Mouse (Mus musculus): ENCODE data around the gene Gm3072. TPM values are rescaled to one million over a fixed set of nuclear protein-coding genes. Genes with fewer than 3 reads are reported as not detected.
"Not testable (repeated sequence)": the region's sequence is repeated elsewhere in the genome, so short reads cannot be mapped to it uniquely, and the experiment has no call there.

Gm3072 gene
- not detected in 2 replicates for polyA plus RNA-seq (2012; rRNA removed)

DNA sequence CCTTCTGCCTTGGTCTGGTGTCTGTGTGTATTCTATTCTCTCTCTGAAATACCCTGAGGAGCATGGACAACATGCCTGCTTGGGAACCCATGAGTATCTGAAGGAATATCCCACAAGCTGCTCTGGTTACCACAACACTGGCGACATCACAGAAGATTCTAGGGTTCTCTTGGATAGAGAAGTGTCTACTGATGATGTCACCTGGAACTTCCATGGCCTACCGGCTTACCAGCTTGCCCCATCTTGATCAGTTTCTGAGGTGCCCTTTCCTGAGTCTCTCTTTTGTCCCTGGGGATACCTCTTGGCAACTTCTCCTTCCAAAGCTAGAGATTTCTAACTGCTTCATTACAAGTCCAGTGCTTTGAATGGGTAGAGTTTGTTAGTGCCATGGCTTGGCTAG, at the start of gene Gm3072:
Gm3072 (minus strand) TSS at position 101 of the 400 bp plus-strand sequence.
- H3K4me3 ChIP-seq (ENCODE audit: insufficient read depth, low read length); H3K27ac ChIP-seq (ENCODE audit: insufficient read depth, low read length); H3K4me1 ChIP-seq (ENCODE audit: control insufficient read depth, insufficient read depth, low read length): not testable (repeated sequence)

DNA sequence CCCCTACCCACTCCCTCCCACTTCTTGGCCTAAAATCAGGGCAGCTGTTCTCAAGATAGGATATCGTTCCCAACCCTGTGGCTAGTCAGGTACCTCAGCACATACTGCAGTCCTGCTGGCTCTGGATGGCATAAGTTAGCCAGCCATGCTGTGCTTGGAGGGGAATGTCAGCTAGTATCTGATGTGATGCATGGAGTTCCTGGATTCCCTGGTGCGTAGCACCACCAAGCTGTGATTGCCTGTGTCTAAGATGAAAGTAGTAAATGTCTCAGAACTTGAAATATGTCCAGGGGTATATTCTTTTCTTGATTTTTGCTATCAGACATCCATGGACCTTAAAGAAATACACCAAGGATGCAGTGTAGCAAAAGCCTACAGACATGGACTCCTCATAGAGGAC, 23.8 kb upstream of the Gm3072 start:
- H3K4me1 ChIP-seq (ENCODE audit: control insufficient read depth, insufficient read depth, low read length); H3K27ac ChIP-seq (ENCODE audit: insufficient read depth, low read length); H3K4me3 ChIP-seq (ENCODE audit: insufficient read depth, low read length): not testable (repeated sequence)

- not testable (repeated sequence) for H3K4me3 ChIP-seq (ENCODE audit: insufficient read depth, low read length); H3K4me1 ChIP-seq (ENCODE audit: control insufficient read depth, insufficient read depth, low read length); H3K27ac ChIP-seq (ENCODE audit: insufficient read depth, low read length)
These were observed 22.0 kb upstream of the Gm3072 start, which contains the start of gene Gm3676 for GRCm38 (mm10) chr14:41646387-41646786. Gm3676 (minus strand) TSS chr14:41646487.

GRCm38 (mm10) chr14:41630144-41630543, 5.7 kb upstream of the Gm3072 start:
- not testable (repeated sequence) for H3K4me3 ChIP-seq (ENCODE audit: insufficient read depth, low read length); H3K27ac ChIP-seq (ENCODE audit: insufficient read depth, low read length); H3K4me1 ChIP-seq (ENCODE audit: control insufficient read depth, insufficient read depth, low read length)

GRCm38 (mm10) chr14:41622535-41622934, 1.9 kb downstream of the Gm3072 start:
- H3K27ac ChIP-seq (ENCODE audit: insufficient read depth, low read length); H3K4me1 ChIP-seq (ENCODE audit: control insufficient read depth, insufficient read depth, low read length); H3K4me3 ChIP-seq (ENCODE audit: insufficient read depth, low read length): not testable (repeated sequence)

DNA sequence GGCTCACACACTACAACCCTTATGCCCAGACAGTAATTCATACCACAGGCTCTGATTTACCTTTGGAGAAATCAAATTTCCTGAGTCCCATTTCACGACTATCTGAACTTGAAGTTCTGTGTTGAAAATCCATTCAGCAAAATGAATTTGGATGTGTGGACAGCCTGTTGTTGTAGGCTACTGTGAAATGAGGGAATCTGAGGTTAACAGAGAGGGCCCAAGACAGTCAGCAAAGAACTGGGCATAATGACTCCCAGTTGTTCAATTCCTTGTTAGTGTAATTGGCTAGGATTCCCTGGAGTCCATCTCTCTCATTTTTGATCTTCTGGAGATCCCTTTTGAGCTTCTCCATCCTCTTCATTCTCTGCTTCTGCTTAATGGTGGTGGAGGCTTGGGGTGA, 13.7 kb downstream of the Gm3072 start:
- H3K4me3 ChIP-seq (ENCODE audit: insufficient read depth, low read length); H3K4me1 ChIP-seq (ENCODE audit: control insufficient read depth, insufficient read depth, low read length); H3K27ac ChIP-seq (ENCODE audit: insufficient read depth, low read length): not testable (repeated sequence)

DNA sequence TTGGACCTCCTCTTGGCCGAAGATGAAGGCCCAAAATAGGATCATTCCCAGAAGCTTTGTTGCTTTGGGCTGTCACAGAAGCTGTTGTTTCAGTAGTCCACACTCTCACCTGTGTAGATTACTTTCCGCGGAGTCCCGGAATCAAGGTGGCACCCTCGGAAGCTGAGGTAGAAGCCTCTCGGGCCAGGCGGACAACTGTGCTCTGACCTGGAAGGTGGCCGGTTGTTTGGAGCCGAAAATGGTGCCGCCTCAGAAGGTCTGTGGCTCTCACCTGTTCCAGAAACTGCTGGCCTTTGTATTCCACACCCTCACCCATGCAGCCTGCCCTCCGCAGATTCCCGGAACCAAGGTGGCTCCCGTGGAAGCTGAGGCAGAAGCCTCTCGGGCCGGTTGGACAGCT, 23.5 kb downstream of the Gm3072 start:
- not testable (repeated sequence) for H3K27ac ChIP-seq (ENCODE audit: insufficient read depth, low read length); H3K4me3 ChIP-seq (ENCODE audit: insufficient read depth, low read length); H3K4me1 ChIP-seq (ENCODE audit: control insufficient read depth, insufficient read depth, low read length)

GRCm38 (mm10) chr14:41586346-41586745, 38.1 kb downstream of the Gm3072 start:
- H3K27ac ChIP-seq (ENCODE audit: insufficient read depth, low read length); H3K4me3 ChIP-seq (ENCODE audit: insufficient read depth, low read length); H3K4me1 ChIP-seq (ENCODE audit: control insufficient read depth, insufficient read depth, low read length): not testable (repeated sequence)

GRCm38 (mm10) chr14:41572911-41573310, 51.5 kb downstream of the Gm3072 start, which contains the start of gene 1700049E17Rik2:
1700049E17Rik2 (plus strand) TSS chr14:41573211.
- H3K4me1 ChIP-seq (ENCODE audit: control insufficient read depth, insufficient read depth, low read length); H3K27ac ChIP-seq (ENCODE audit: insufficient read depth, low read length); H3K4me3 ChIP-seq (ENCODE audit: insufficient read depth, low read length): not testable (repeated sequence)

Other genes with a start within 250 kb of the Gm3072 start
- not detected in 2 replicates for gene Gm7945, start 238.2 kb downstream of the Gm3072 start, polyA plus RNA-seq (2012; rRNA removed)
- not detected in 2 replicates for gene Gm6482, start 216.3 kb downstream of the Gm3072 start, polyA plus RNA-seq (2012; rRNA removed)
- not detected in 2 replicates for gene Gm7954, start 171.1 kb downstream of the Gm3072 start, polyA plus RNA-seq (2012; rRNA removed)
- gene Gm3486, start 135.1 kb downstream of the Gm3072 start, polyA plus RNA-seq (2012; rRNA removed): not detected in 2 replicates
- gene Gm7970, start 69.0 kb downstream of the Gm3072 start, polyA plus RNA-seq (2012; rRNA removed): not detected in 2 replicates
- not detected in 2 replicates for gene 1700049E17Rik2, start 51.4 kb downstream of the Gm3072 start, polyA plus RNA-seq (2012; rRNA removed)
- gene Gm3676, start 21.9 kb upstream of the Gm3072 start, polyA plus RNA-seq (2012; rRNA removed): not detected in 2 replicates
- not detected in 2 replicates for gene Gm8068, start 77.3 kb upstream of the Gm3072 start, polyA plus RNA-seq (2012; rRNA removed)
- not detected in 2 replicates for gene Gm7929, start 126.0 kb upstream of the Gm3072 start, polyA plus RNA-seq (2012; rRNA removed)
- not detected in 2 replicates for gene Gm47189, start 147.8 kb upstream of the Gm3072 start, polyA plus RNA-seq (2012; rRNA removed)

All from cortical plate, adult 2 months (tissue).